Mouse (Mus musculus): ENCODE measurements around the gene Mgat5b. TPM values are rescaled to one million over a fixed set of nuclear protein-coding genes. Genes with fewer than 3 reads are reported as not detected.

The Mgat5b gene
- not detected for polyA plus RNA-seq (2017; shearing (Covaris generic))

GRCm38 (mm10) chr11:116918323-116919185 is at the start of gene Mgat5b:
Gene Mgat5b (plus strand): TSS chr11:116918863.

Other genes starting within 250 kb of the Mgat5b start
- gene St6galnac1, start 143.4 kb upstream of the Mgat5b start, polyA plus RNA-seq (2017; shearing (Covaris generic)) = not detected
- gene Mxra7, start 90.8 kb upstream of the Mgat5b start, polyA plus RNA-seq (2017; shearing (Covaris generic)) = not detected
- 232 TPM for gene Mettl23, start 75.6 kb upstream of the Mgat5b start, polyA plus RNA-seq (2017; shearing (Covaris generic))
- gene Jmjd6, start 75.4 kb upstream of the Mgat5b start, polyA plus RNA-seq (2017; shearing (Covaris generic)) = 79.5 TPM
- gene Mfsd11, start 66.4 kb upstream of the Mgat5b start, polyA plus RNA-seq (2017; shearing (Covaris generic)) = 35.2 TPM
- 54.1 TPM for gene Srsf2, start 65.8 kb upstream of the Mgat5b start, polyA plus RNA-seq (2017; shearing (Covaris generic))
- gene Sec14l1, start 196.3 kb downstream of the Mgat5b start, polyA plus RNA-seq (2017; shearing (Covaris generic)) = 46.7 TPM

All from activated CD4-positive, CD25-positive, alpha-beta regulatory T cell, adult 9 weeks (primary cell).